8 mouse cellular contexts compared by ENCODE assay signal in genomic region chr4:106650833-106651527, GRCm38 (mm10). TPM values are rescaled to one million over a fixed set of nuclear protein-coding genes. Genes with fewer than 3 reads are reported as not detected.
DNase-seq lines count a peak whose midpoint lies in the region; ATAC-seq lines count a peak whose summit lies in the region.

Pars2 (plus strand) TSS chr4:106651069.

- peak within 1 kb of the TSS; percentile 84 for H3K9ac ChIP-seq in forebrain, embryonic 14.5 days (ENCODE audit: low read length)
- peak within 1 kb of the TSS; percentile 82 for H3K9ac ChIP-seq in neural tube, embryonic 15.5 days (replicated peaks)

- H3K9me3 ChIP-seq in forebrain, embryonic 14.5 days (replicated peaks; ENCODE audit: control insufficient read depth, low read length), result no peaks in the 10 kb centered on the region
- no peaks in the 10 kb centered on the region for H3K9me3 ChIP-seq in neural tube, embryonic 15.5 days (replicated peaks)

- H3K27me3 ChIP-seq in forebrain, embryonic 14.5 days (replicated peaks; ENCODE audit: control insufficient read depth, insufficient read depth, low read length), result 0 out of 2 replicates have a peak, but pooled peaks cover 3% of the 10 kb centered on the region
- 0 out of 2 replicates have a peak, but pooled peaks cover 10% of the 10 kb centered on the region for H3K27me3 ChIP-seq in neural tube, embryonic 15.5 days (replicated peaks)

- intact Hi-C loops in heart, postnatal 14 days (cut with DNase I), result no loop called here

- WGBS in forebrain, embryonic 14.5 days, result 3% methylated on average over 40 of the region's 40 CpGs
- 3% methylated on average over 40 of the region's 40 CpGs for WGBS in neural tube, embryonic 15.5 days

- H3K4me3 ChIP-seq in forebrain, embryonic 14.5 days (ENCODE audit: low read depth, low read length), result peak within 1 kb of the TSS; percentile 67
- peak within 1 kb of the TSS; percentile 64 for H3K4me3 ChIP-seq in neural tube, embryonic 15.5 days (replicated peaks)

- peak within 1 kb of the TSS; percentile 55; the same call in 1 of the 2 replicates for H3K27ac ChIP-seq in forebrain, embryonic 14.5 days (ENCODE audit: low read depth, low read length)
- peak within 1 kb of the TSS; percentile 80 for H3K27ac ChIP-seq in neural tube, embryonic 15.5 days (replicated peaks)

- peak; percentile 99 for ATAC-seq in forebrain, embryonic 14.5 days
- ATAC-seq in neural tube, embryonic 15.5 days (ENCODE audit: low FRiP score), result peak; percentile 97

- H3K36me3 ChIP-seq in forebrain, embryonic 14.5 days (ENCODE audit: control insufficient read depth, insufficient read depth, low read length), result peaks cover 18% of the 10 kb centered on the region; the same call in 1 of the 2 replicates
- peaks cover 22% of the 10 kb centered on the region; the same call in 1 of the 2 replicates for H3K36me3 ChIP-seq in neural tube, embryonic 15.5 days

- peak within 1 kb of the TSS; percentile 94 for H3K4me2 ChIP-seq in forebrain, embryonic 14.5 days (ENCODE audit: low read length)
- H3K4me2 ChIP-seq in neural tube, embryonic 15.5 days, result peak within 1 kb of the TSS; percentile 98

- peak; percentile 99 for DNase-seq in ES-CJ7 (ENCODE audit: low read depth, low spot score)
- peak; percentile 98 for DNase-seq in cerebellum, adult 11 months
- peak; percentile 99 for DNase-seq in forebrain, embryonic 14.5 days (ENCODE audit: low spot score)
- peak; percentile 97 for DNase-seq in heart, postnatal 14 days
- peak; percentile 97 for DNase-seq in layer of hippocampus, adult 11-12 months (ENCODE audit: low spot score)
- DNase-seq in lung, adult 18-20 months, result peak; percentile 96 to 97
- DNase-seq in testis, postnatal 14 days (ENCODE audit: low spot score), result peak; percentile 97

- H3K4me1 ChIP-seq in forebrain, embryonic 14.5 days (ENCODE audit: control insufficient read depth, insufficient read depth, low read length), result peaks cover 6% of the 10 kb centered on the region
- peaks cover 14% of the 10 kb centered on the region for H3K4me1 ChIP-seq in neural tube, embryonic 15.5 days

RNA-seq across cellular contexts. Expression of gene Pars2, which starts in this region (rescaled TPM):
- polyA plus RNA-seq in forebrain, embryonic 14.5 days (2014; fragmentation: Nextera tagmentation; extraction: Ambion mirVana), result 11.7 and 12.7 TPM in 2 replicates
- total RNA-seq in heart, postnatal 14 days (2021), result 1 to 10 TPM; 4.7 to 5.2 TPM
- 8.8 and 10.1 TPM in 2 replicates for polyA plus RNA-seq in neural tube, embryonic 15.5 days (2015; fragmentation: Nextera tagmentation; extraction: Ambion mirVana)

Comparison
In these comparisons a context has a peak if more than half of its experiments do, and no peak if none do; other contexts are left out.
1. Peak in every context shown above with its lines: DNase-seq, ATAC-seq, H3K4me3 ChIP-seq and H3K27ac ChIP-seq.